Mouse (Mus musculus): Measurements from ENCODE around the gene B3galt1.

Gene B3galt1

GRCm38 (mm10) chr2:68061341-68061740, 495.7 kb downstream of the B3galt1 start:
- H3K36me3 ChIP-seq (ENCODE audit: insufficient read depth, low read length), result no peaks in the 10 kb centered on the region
- no peak overlapping the region for H3K4me3 ChIP-seq (replicated peaks; ENCODE audit: low read length)
- no peaks in the 10 kb centered on the region for H3K9me3 ChIP-seq (ENCODE audit: low read length)
- TF ChIP-seq POU5F1 (IDR thresholded peaks at IDR 0.05; ENCODE audit: borderline replicate concordance, low read length), result no peak
- no peak for TF ChIP-seq CTCF (conservative IDR thresholded peaks at IDR 0.05; ENCODE audit: low read length)
- TF ChIP-seq NANOG (IDR thresholded peaks at IDR 0.05; ENCODE audit: borderline replicate concordance, low read length), result no peak
- no peaks in the 10 kb centered on the region for H3K27me3 ChIP-seq (ENCODE audit: insufficient read depth, low read length)
- no peaks in the 10 kb centered on the region for H3K4me1 ChIP-seq (replicated peaks; ENCODE audit: low read depth, low read length)

GRCm38 (mm10) chr2:68079426-68080360, 514.0 kb downstream of the B3galt1 start:
- Histone ChIP-seq H3K36me3 (ENCODE audit: insufficient read depth, low read length) (no peaks in the 10 kb centered on the region), H3K4me1 (replicated peaks; ENCODE audit: low read depth, low read length) (no peaks in the 10 kb centered on the region), H3K27me3 (ENCODE audit: insufficient read depth, low read length) (no peaks in the 10 kb centered on the region), H3K4me3 (replicated peaks; ENCODE audit: low read length) (no peak overlapping the region), H3K9me3 (ENCODE audit: low read length) (no peaks in the 10 kb centered on the region)
- TF ChIP-seq NANOG (IDR thresholded peaks at IDR 0.05; ENCODE audit: borderline replicate concordance, low read length) (no peak), POU5F1 (IDR thresholded peaks at IDR 0.05; ENCODE audit: borderline replicate concordance, low read length) (no peak), CTCF (conservative IDR thresholded peaks at IDR 0.05; ENCODE audit: low read length) (no peak)

- no peaks in the 10 kb centered on the region for H3K27me3 ChIP-seq (ENCODE audit: insufficient read depth, low read length)
- no peaks in the 10 kb centered on the region for H3K36me3 ChIP-seq (ENCODE audit: insufficient read depth, low read length)
- no peaks in the 10 kb centered on the region for H3K9me3 ChIP-seq (ENCODE audit: low read length)
- H3K4me3 ChIP-seq (replicated peaks; ENCODE audit: low read length), result no peak overlapping the region
- H3K4me1 ChIP-seq (replicated peaks; ENCODE audit: low read depth, low read length), result no peaks in the 10 kb centered on the region
- TF ChIP-seq CTCF (conservative IDR thresholded peaks at IDR 0.05; ENCODE audit: low read length) (no peak), NANOG (IDR thresholded peaks at IDR 0.05; ENCODE audit: borderline replicate concordance, low read length) (no peak), POU5F1 (IDR thresholded peaks at IDR 0.05; ENCODE audit: borderline replicate concordance, low read length) (no peak)
Measured at GRCm38 (mm10) chr2:68080872-68081280, 515.2 kb downstream of the B3galt1 start.

- Histone ChIP-seq H3K9me3 (ENCODE audit: low read length) (no peaks in the 10 kb centered on the region), H3K4me1 (replicated peaks; ENCODE audit: low read depth, low read length) (no peaks in the 10 kb centered on the region), H3K27me3 (ENCODE audit: insufficient read depth, low read length) (no peaks in the 10 kb centered on the region), H3K4me3 (replicated peaks; ENCODE audit: low read length) (no peak overlapping the region), H3K36me3 (ENCODE audit: insufficient read depth, low read length) (no peaks in the 10 kb centered on the region)
- no peak for TF ChIP-seq POU5F1 (IDR thresholded peaks at IDR 0.05; ENCODE audit: borderline replicate concordance, low read length)
- no peak for TF ChIP-seq CTCF (conservative IDR thresholded peaks at IDR 0.05; ENCODE audit: low read length)
- TF ChIP-seq NANOG (IDR thresholded peaks at IDR 0.05; ENCODE audit: borderline replicate concordance, low read length), result no peak
Measured at GRCm38 (mm10) chr2:68084483-68084882, 518.8 kb downstream of the B3galt1 start.

- no peaks in the 10 kb centered on the region for H3K9me3 ChIP-seq (ENCODE audit: low read length)
- no peaks in the 10 kb centered on the region for H3K4me1 ChIP-seq (replicated peaks; ENCODE audit: low read depth, low read length)
- H3K36me3 ChIP-seq (ENCODE audit: insufficient read depth, low read length), result no peaks in the 10 kb centered on the region
- no peak overlapping the region for H3K4me3 ChIP-seq (replicated peaks; ENCODE audit: low read length)
- TF ChIP-seq POU5F1 (IDR thresholded peaks at IDR 0.05; ENCODE audit: borderline replicate concordance, low read length) (no peak), NANOG (IDR thresholded peaks at IDR 0.05; ENCODE audit: borderline replicate concordance, low read length) (no peak), CTCF (conservative IDR thresholded peaks at IDR 0.05; ENCODE audit: low read length) (no peak)
- no peaks in the 10 kb centered on the region for H3K27me3 ChIP-seq (ENCODE audit: insufficient read depth, low read length)
Measured at GRCm38 (mm10) chr2:68086101-68086500, 520.4 kb downstream of the B3galt1 start.

- no peaks in the 10 kb centered on the region for H3K9me3 ChIP-seq (ENCODE audit: low read length)
- no peak overlapping the region for H3K4me3 ChIP-seq (replicated peaks; ENCODE audit: low read length)
- H3K4me1 ChIP-seq (replicated peaks; ENCODE audit: low read depth, low read length), result no peaks in the 10 kb centered on the region
- H3K27me3 ChIP-seq (ENCODE audit: insufficient read depth, low read length), result no peaks in the 10 kb centered on the region
- no peak for TF ChIP-seq NANOG (IDR thresholded peaks at IDR 0.05; ENCODE audit: borderline replicate concordance, low read length)
- TF ChIP-seq CTCF (conservative IDR thresholded peaks at IDR 0.05; ENCODE audit: low read length), result no peak
- TF ChIP-seq POU5F1 (IDR thresholded peaks at IDR 0.05; ENCODE audit: borderline replicate concordance, low read length), result no peak
- no peaks in the 10 kb centered on the region for H3K36me3 ChIP-seq (ENCODE audit: insufficient read depth, low read length)
Measured at GRCm38 (mm10) chr2:68091559-68091958, 525.9 kb downstream of the B3galt1 start.

GRCm38 (mm10) chr2:68104641-68105040, 539.0 kb downstream of the B3galt1 start:
- TF ChIP-seq CTCF (conservative IDR thresholded peaks at IDR 0.05; ENCODE audit: low read length) (no peak), POU5F1 (IDR thresholded peaks at IDR 0.05; ENCODE audit: borderline replicate concordance, low read length) (no peak), NANOG (IDR thresholded peaks at IDR 0.05; ENCODE audit: borderline replicate concordance, low read length) (no peak)
- no peaks in the 10 kb centered on the region for H3K4me1 ChIP-seq (replicated peaks; ENCODE audit: low read depth, low read length)
- no peaks in the 10 kb centered on the region for H3K9me3 ChIP-seq (ENCODE audit: low read length)
- no peak overlapping the region for H3K4me3 ChIP-seq (replicated peaks; ENCODE audit: low read length)
- no peaks in the 10 kb centered on the region for H3K36me3 ChIP-seq (ENCODE audit: insufficient read depth, low read length)
- H3K27me3 ChIP-seq (ENCODE audit: insufficient read depth, low read length), result no peaks in the 10 kb centered on the region

- H3K27me3 ChIP-seq (ENCODE audit: insufficient read depth, low read length), result no peaks in the 10 kb centered on the region
- TF ChIP-seq NANOG (IDR thresholded peaks at IDR 0.05; ENCODE audit: borderline replicate concordance, low read length) (no peak), POU5F1 (IDR thresholded peaks at IDR 0.05; ENCODE audit: borderline replicate concordance, low read length) (no peak), CTCF (conservative IDR thresholded peaks at IDR 0.05; ENCODE audit: low read length) (peak; percentile 35; the same call in 1 of the 2 replicates)
- H3K4me1 ChIP-seq (replicated peaks; ENCODE audit: low read depth, low read length), result no peaks in the 10 kb centered on the region
- no peaks in the 10 kb centered on the region for H3K36me3 ChIP-seq (ENCODE audit: insufficient read depth, low read length)
- H3K4me3 ChIP-seq (replicated peaks; ENCODE audit: low read length), result no peak overlapping the region
- H3K9me3 ChIP-seq (ENCODE audit: low read length), result no peaks in the 10 kb centered on the region
Measured at GRCm38 (mm10) chr2:68118076-68118475, 552.4 kb downstream of the B3galt1 start.
